Mouse (Mus musculus): ENCODE data around the gene Mmp11.

Mmp11 gene

GRCm38 (mm10) chr10:75935680-75936541, at the start of gene Mmp11:
Mmp11 (minus strand) TSS chr10:75936496.
- DNase-seq: peak; percentile 89 to 92

GRCm38 (mm10) chr10:75979432-75979831, 43.1 kb upstream of the Mmp11 start:
- no peak for DNase-seq

GRCm38 (mm10) chr10:75978835-75979157, 42.5 kb upstream of the Mmp11 start:
- DNase-seq: no peak

- DNase-seq: no peak
These were observed 42.0 kb upstream of the Mmp11 start for GRCm38 (mm10) chr10:75978119-75978834.

- DNase-seq: peak in 1 of 2 experiments; percentile 32
These were observed 38.9 kb upstream of the Mmp11 start for GRCm38 (mm10) chr10:75975216-75975615.

GRCm38 (mm10) chr10:75973846-75974245, 37.5 kb upstream of the Mmp11 start:
- no peak for DNase-seq

GRCm38 (mm10) chr10:75954381-75954811, 18.1 kb upstream of the Mmp11 start, which contains the start of gene Gm5134:
Gm5134 (plus strand) TSS chr10:75954514.
- DNase-seq: no peak

GRCm38 (mm10) chr10:75951424-75952050, 15.2 kb upstream of the Mmp11 start:
- peak in 1 of 2 experiments; percentile 64 for DNase-seq

GRCm38 (mm10) chr10:75950791-75951210, 14.5 kb upstream of the Mmp11 start:
- no peak for DNase-seq

- DNase-seq: no peak
These were observed 13.1 kb upstream of the Mmp11 start for GRCm38 (mm10) chr10:75949053-75950045.

GRCm38 (mm10) chr10:75948079-75948478, 11.8 kb upstream of the Mmp11 start:
- no peak for DNase-seq

GRCm38 (mm10) chr10:75945896-75946295, 9.6 kb upstream of the Mmp11 start:
- no peak for DNase-seq

- DNase-seq: no peak
These were observed 8.9 kb upstream of the Mmp11 start for GRCm38 (mm10) chr10:75945213-75945612.

- no peak for DNase-seq
These were observed 7.9 kb upstream of the Mmp11 start for GRCm38 (mm10) chr10:75944066-75944772.

GRCm38 (mm10) chr10:75942736-75943477, 6.6 kb upstream of the Mmp11 start, which contains the start of gene Vpreb3:
Vpreb3 (plus strand) TSS chr10:75943057.
- DNase-seq: no peak

- DNase-seq: no peak
These were observed 4.9 kb upstream of the Mmp11 start for GRCm38 (mm10) chr10:75941042-75941824.

GRCm38 (mm10) chr10:75940520-75940919, 4.2 kb upstream of the Mmp11 start, which contains the start of gene Gm867:
Gm867 (minus strand) TSS chr10:75940672.
- no peak for DNase-seq

GRCm38 (mm10) chr10:75939481-75940234, 3.4 kb upstream of the Mmp11 start:
- no peak for DNase-seq
